Mouse (Mus musculus) c-Kit-negative CD71-positive TER-119-positive erythroid progenitor cells, embryonic 14.5 days (primary cell): Measurements from ENCODE around the gene Relt.

ENCODE experiments used
- DNase-seq: peaks from one replicate; pipeline ENCODE4 v3.0.0-alpha.2; 2013; ENCODE audit warnings: low read depth, low spot score

Gene Relt

DNA sequence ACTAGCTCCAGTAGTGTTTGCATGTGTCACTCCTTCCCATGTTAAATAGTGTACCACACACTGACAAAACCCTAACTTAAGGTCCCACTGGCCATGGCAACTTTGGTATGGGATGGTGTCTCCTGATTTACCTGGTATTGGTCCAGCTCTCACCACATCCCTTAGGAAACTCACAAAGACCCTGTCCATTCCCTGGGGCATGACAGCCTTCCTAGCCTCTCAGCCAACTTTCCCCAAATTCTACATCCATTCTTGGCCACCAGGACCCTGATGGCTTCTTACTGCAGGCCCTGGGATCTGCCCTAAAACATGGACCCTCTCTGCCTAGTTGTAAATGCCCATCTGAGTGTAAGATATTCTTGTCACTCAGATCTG is 18.2 kb downstream of the Relt start:
- DNase-seq = no peak

DNA sequence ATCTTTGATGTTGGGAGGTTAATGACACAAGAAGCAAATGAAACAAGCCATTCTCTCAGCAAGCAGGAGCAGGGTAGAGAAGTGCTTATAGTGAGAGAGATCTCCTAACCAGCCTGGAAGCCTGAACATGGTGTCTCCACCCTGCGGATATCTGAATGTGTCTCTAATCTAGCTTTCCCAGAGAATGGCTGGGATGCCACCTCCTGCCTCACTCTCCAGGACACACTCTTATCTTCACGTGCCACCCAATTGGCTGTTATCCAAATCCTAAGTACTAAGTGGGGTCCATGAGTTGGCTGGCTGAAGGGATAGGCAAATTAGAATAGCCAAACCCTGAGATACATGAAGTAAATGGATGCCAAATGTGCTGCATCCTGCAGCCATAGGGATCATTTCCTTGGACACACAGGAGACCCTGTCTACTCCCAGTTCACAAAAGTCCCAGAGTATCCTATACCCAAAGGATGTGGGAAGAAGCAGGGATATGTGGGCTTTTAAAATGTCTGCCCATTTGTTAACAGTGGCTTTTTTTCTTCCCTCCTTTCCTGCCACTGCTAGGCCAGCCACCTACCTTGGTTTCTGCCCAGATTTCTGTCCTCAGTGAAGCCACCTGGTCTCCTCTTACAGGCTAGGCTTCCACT is 18.7 kb downstream of the Relt start:
- peak; percentile 90 for DNase-seq

DNA sequence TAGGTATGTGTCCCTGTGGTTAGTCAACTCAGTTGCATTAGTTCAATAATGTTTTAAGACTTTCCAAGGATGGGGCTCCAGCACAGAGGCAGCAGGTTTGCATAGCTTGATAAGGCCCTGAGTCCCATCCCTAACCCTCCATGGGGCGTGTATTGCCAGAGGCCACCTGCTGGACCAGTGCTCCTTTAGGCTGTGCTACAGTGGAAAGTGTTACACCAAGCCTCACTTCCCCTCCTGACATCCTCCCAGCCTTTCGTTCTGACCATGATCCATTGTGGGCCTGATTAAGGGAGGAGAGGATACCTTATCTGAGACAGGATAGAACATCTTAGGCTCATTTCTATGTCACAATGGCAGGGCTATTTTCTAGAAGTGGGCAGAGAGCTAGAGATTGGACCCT is 19.4 kb downstream of the Relt start:
- peak; percentile 62 for DNase-seq

DNA sequence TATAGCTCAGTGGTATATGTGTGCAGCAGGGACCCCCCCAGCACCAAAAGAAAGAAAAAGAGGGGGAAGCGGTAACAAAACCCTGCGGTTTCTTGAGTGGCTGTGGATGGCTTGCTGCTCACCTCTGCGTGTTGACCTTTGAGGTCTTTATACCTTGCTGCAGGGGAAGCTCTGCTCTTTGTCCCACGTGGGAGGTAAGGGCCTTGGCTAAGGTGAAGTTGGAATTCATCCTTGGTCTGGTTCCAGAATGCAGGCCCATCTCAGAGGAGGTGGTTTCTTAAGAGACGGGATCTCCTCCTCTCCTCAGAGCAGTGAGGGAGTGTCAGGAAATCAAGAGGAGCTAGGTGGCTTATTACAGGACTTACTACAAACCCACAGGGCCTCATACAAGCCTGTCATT is 21.1 kb downstream of the Relt start:
- DNase-seq = no peak

DNA sequence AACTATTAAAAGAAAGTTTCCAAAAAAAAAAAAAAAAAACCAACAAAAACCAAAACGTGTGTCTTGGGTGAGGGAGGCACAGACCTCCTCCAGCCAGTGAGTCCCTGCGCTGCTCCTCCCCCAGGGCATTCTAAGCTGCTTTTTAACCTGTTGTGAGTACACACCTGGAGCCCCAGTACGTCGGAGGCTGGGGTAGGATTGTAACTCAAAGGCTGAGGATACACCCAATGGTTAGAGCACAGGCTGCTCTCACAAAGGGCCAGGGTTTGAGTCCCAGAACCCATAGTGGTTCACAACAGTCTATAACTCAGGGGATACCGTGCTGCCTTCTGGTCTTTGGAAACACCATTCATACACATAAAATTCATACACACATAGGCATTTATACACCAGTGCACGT is 21.6 kb downstream of the Relt start:
- no peak for DNase-seq

DNA sequence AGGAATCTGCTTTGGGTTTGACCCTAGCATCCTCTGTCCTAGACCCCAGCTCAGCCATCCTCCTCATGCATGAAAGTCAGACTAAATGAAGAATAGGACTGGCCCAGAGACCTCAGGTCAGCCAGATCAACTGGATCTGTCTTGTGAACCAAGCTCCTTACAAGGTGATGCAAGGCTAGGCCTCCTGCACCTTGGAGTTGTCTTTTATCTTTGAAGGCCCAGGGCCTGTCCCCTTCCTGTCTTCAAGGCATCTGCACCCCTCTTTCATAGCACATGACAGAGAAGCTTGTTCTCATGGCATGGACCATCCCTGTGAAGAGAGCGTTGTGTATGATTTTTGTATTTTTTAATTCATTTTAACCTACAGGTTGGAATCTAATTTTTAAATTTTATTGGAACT is 22.3 kb downstream of the Relt start:
- no peak for DNase-seq

DNA sequence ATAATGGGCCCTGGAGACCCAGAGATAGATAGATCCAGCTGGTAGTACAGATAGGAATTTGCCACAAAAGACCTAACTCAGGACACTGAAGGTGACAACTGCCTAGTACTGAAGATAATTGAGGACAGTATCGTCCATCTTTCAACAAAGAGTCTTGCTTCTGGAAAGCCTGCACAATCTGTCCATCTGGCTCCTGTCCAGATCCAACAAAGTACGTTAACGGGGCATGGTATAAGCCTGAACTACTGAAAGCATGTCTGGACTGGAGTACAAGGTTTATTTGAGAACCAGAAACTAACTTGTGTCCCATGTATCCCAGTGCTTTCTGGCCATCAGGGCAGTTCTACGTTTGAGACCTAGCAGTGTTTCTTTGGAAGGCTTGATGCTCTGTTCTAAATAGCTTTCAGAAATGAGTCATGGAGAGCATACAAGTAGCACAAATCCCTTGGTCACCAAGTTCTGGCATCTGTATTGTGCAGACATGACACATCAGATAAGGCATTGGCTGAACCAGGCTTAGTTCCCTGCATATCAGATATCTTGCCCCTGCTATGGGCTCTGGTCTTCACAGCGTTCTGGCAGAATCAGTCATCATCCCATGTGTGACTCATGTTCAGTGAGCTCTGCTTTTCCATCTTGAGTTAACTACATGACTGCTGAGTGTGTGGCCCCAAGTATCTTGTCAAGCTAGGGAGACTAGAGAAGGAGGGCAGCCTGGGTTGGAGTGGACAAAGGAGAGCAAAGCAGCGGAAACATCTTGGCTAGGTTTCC is 23.4 kb downstream of the Relt start:
- no peak for DNase-seq

DNA sequence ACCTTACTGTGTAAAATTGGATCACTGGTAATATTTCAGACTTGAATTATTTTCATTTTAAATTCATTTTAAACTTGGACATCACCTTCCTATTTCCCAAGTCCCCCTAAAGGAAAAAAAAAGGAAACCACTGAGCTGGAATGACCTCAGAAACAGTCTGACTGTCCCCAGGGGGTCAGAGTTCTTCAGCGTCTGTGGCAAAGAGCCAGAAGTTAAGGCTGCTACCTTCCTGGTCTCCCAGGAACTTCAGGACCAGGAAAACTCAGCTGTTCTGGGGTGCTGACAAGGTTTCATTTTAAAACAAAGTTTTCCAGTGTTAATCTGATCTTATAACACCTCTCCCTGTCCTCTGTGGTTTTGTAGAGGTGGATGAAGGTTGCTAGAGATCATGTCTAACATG is 25.5 kb downstream of the Relt start:
- no peak for DNase-seq

DNA sequence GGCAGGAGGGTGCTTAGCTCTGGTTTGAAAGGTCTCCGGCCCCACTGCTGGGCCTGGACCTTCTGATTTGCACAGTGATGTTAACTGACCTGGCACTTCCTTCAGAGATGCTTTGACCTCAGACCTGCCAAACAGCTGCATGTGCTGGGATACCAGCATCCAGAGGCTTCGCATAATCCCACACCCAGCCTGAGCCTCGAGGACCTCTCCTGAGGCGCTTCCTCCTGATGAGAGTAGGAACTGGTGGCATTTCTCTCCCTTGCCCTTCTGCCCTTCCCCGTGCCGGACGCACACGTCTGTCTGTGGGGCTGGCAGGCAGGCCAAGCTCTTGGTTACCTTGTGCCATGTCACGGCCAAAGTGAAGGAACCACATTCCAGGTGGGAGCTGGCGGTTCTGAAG is 26.6 kb downstream of the Relt start:
- no peak for DNase-seq

DNA sequence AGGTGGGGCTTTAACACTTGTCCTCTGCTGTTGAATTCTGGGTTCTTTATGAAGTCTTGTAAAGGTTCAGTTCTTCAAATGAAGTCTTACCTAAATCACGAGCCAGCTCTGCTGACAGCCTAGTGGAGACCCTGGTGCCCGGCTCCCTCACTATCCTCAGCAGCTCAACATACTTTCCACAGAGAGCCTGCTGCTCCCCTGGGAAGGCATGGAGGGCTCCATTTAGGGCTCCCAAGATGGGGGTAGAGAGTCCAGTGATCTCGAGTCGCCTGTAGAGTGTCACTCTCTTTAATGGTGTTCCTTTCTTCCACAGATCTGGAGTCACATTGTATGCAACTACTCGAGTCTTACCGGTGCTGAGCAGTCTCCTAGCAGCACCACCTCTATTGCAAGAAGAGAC is 27.5 kb downstream of the Relt start:
- no peak for DNase-seq

DNA sequence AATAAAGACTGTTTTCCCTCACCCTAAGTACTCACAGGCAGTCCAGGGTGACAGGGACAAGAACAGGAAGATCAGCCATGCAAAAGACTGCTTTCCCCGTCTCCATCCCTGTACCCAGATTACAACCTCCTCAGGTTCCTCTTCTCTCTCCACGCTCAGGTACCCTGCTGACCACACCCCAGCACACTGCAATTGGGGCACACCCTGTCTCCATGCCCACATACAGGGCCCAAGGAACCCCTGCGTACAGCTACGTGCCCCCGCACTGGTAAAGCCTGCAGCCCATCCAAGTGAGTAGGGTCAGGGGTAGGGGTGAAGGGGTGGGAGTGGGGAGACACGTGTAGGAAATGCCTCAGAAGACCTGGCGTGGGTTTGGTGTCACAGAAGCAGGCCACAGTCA is 28.1 kb downstream of the Relt start:
- no peak for DNase-seq

DNA sequence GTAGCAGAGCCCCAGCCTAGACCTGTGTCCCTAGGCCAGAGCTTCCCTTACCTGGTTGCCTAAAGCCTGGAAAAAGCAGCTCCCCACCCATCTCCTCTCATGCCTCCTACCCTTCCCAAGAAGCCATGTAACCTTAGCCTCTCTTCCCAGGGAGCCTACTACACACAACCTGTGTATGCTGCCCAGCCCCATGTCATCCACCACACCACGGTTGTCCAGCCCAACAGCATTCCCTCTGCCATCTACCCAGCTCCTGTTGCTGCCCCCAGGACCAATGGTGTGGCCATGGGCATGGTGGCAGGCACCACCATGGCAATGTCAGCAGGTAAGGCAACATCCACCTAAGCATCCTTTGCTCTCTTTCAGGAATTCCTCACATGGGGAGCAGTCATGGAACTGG is 29.4 kb downstream of the Relt start:
- DNase-seq = no peak

DNA sequence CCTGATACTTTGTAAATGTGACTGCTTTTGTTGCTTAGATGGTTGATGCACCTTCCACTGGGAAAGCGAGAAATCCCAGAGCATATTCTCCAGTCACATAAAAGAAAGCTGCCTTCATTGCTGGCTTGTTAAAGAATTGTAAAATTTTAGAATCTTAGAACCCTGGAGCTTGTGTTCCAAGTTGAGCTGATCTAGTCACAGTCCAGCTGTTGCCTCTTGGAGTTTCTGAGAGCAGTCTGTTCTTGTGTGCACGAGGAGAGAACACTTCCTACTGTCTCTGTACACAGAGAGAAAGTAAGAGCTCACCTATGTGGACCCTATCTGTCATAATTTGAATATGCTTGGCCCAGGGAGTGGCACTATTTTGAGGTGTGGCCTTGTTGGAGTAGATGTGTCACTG is 34.7 kb downstream of the Relt start:
- DNase-seq = no peak

DNA sequence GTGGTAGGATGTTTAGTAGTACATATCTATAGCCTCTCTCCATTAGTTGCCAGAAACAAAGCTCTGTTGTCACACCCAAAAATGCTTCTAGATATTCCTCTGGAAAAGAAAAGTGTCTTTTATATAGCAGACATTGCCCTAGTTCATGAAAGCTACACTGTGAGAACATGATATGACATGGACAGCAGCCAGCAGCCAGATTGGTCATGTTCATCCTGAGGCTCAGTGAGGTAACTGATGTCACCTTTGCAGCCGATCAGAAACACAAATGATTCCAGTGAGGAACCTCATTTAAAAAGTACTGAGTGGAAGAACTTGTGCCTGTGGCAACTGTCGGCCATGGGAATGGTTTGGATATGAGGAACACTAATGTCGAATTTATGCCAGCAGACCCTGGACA is 38.6 kb downstream of the Relt start:
- no peak for DNase-seq

DNA sequence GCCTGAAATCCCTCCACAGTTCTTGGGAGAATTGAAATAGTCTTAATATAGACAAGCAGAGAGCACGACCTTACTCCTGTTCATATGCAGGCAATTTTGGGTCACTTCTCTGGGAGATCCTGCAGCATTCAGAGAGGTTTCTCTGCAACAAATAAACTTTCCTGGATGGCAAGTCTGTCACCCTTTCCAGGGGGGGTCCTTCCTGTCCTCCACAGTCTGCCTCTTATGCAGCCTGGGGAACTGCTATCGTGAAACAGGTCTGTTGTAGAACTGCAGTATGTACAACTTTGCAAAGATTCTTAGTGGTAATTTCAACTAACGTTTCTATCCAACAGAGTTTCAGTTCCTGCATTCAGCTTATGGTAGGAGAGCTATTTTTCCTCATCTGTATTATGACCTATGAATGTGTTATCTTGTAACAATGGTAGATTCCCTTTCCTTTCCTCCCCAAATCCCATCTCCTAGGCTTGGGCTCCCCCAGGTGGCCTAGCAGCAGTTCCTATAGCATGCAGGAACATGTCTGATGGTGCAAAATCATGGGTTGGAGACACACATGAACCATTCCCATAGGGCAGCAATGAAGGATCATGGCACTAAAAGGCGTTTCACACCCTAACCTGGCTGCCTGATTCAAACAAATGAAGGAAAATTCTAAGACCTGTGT is 44.7 kb downstream of the Relt start:
- no peak for DNase-seq

DNA sequence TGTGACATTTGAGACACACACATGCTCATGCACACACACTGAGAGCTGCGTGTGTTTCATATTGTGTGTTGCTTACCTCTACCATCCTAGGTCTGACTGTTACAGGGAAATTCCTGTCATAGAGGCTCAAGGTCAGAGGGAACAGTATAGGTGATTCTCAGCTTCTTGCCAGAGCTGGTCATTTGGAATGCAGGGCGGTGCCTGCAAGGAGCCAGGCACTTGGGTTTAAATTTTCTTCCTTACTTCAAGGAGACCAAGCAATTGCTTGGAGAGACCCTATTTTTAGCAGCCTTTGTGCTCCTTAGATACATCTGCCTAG is 45.8 kb downstream of the Relt start:
- DNase-seq = no peak

DNA sequence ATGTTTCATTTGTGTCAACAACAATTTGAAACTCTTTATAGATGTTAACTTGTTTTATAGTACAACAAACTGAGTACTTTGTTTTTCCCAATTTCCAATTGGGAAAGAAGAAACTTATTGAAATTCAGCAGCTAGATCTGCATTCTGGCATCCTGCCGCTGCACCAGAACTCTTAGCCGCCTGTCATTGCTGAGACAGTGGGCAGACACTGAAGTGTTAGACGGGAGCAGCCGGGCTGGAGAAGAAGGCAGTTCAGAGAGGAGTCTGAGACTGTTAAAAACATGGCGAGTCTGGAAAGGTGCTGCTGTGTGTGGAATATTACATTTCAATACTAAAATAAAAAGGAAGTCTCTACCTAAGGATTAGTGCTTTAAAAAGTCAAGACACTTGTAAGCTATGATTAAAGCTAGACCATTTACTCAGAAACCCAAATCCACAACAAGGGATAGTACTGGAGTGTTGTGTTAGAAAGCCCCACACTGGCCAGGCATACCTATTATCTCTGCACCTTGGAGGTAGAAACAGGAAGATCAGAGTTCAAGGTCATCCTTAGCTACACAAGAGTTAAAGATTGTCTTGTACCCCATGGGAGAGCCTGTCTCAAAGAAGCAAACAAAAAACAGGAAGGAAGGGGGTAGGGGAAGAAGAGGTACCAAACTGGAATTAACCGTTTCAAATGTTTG is 46.3 kb downstream of the Relt start:
- DNase-seq = no peak

DNA sequence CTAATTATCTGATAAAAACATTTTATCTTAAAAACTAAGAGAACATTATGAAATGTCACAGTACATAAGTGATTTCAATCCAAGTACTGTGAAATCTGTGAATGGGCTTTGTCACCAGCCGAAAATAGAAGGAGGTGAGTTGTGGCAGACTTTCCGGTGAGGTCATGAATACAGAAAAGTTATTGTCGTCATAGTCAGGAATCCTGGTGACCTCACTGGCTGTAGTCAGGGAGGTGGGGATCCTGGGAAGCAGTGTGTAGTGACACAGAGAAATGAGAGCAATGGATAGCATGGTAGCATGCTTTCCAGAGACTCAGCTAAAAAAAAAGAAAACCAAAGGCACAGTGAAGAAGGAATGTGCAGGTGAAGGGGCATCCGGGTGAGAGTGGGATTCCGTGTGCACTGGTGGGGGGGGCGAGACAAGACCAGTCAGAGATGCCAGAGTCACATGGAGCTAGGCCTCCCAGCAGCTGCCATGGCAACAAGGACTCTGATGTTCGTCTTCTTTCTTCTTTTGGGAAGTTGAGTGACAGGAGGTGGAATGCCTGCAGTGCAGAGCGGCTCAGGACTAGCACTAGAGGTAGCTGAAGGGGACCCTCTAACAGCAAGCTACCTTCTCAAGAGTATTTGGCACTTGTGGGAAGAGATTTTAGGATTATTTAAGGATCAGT is 47.2 kb downstream of the Relt start:
- no peak for DNase-seq

DNA sequence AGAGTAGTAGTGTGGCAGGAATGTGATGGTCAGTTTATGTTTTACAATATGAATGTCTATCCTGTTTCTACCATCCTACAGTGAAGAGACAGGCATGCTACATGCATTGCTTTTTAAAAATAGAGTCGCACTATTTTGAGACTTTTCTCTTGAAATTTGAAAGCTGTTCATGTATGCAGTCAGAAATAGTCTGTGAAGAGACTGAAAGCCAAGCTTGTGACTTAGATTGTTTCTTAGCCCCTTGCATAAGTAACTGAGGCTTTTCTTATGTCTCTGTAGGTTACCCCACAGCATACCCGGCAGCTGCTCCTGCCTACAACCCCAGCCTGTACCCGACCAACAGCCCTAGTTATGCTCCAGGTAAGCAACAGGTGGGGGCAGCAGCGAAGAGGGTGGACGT is 50.6 kb downstream of the Relt start:
- DNase-seq = no peak

DNA sequence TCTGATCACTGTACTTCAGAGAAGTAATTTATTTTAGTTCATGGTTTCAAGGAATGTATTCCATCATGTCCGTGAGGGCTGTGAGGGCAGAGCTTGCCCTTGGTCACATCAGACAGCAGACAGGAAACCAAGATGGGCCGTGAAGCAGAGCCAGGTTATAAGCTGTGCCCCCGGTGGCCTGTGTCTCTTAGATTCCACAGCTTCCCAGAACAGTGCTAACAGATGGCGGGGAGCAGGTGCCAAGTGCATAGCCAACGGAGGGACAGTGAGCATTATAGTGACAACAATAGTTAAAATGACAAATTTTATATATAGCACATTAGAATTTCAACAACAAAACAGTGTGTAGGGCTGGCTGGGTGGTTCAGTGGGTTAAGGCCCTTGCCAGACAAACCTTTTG is 51.3 kb downstream of the Relt start:
- DNase-seq = no peak

DNA sequence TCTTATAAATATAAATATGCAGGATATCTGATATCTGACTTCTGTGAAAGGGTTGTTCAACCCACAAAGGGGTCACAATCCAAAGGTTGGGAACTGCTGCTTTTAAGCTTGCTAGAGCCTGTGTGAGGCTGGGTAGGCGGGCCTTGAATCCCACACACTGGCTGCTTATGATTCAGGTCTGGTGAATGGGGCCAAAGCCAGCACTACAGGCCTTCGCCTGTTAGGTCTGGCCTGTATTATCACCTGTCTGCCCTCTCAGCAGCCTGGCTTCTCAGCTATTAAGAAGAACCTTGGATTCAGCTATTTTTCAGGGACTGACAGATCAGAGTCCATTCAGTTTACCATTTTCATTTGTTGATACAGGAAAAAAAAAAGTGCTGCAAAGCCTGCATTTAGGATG is 57.9 kb downstream of the Relt start:
- DNase-seq = no peak

DNA sequence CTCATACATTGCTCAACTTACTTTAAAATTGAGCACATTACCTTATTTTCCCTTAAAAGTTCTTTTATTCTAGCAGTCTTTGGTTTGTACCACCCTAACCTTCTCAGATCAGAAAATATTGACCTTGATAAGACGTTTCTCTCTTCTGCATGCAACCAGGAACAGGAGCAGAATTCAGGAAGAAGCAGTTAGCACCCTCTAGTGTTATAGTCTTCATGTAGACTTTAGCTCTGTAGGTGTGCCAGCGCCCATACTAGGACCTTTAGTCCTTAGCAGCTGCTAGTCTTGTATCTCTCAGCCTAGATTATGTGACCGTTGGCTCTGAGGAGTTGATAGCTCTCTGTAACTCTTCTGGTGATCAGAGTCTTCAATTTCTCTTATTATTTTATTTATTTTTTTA is 64.4 kb downstream of the Relt start:
- DNase-seq = no peak
